Mouse (Mus musculus): ENCODE measurements around the gene Lrriq1. TPM values are rescaled to one million over a fixed set of nuclear protein-coding genes. Genes with fewer than 3 reads are reported as not detected.
A peak's percentile ranks its signal among the peaks of the same experiment; 100 is the strongest.

Lrriq1 gene
- total and polyA plus RNA-seq, 3 experiments: 0.12 TPM; not detected in 2

DNA sequence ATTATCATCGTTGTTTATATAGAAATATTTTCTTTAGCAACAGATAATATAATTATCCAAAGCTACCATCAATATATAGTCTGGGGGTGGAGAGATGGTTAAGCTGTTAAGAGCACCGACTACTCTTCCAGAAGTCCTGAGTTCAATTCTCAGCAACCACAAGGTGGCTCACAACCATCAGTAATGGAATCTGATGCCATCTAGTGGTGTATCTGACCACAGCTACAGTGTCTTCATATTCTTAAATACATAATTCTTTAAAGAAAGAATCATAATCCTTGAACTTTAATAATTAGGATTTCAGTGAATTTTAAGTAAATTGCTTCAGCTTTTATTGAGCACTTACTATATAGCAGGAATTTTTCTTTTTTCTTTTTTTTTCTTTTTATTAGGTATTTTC is 128.0 kb downstream of the Lrriq1 start:
- Histone ChIP-seq H3K36me3 (ENCODE audit: control insufficient read depth, insufficient read depth, low read length) (no peaks in the 10 kb centered on the region), H3K27ac (no peak overlapping the region), H3K9ac (ENCODE audit: low read depth, low read length) (no peak overlapping the region), H3K4me3 (no peak overlapping the region), H3K27me3 (ENCODE audit: control insufficient read depth, insufficient read depth, low read length) (no peaks in the 10 kb centered on the region), H3K79me2 (replicated peaks; ENCODE audit: control insufficient read depth, insufficient read depth, low read length) (no peaks in the 10 kb centered on the region), H3K4me1 (ENCODE audit: control insufficient read depth, insufficient read depth, low read length) (no peaks in the 10 kb centered on the region)
- TF ChIP-seq EP300 (IDR thresholded peaks at IDR 0.05; ENCODE audit: insufficient read depth, low read depth, low read length): no peak
- no peak for TF ChIP-seq POLR2A (IDR thresholded peaks at IDR 0.05; ENCODE audit: insufficient read depth, low read depth, low read length)
- peak; percentile 18 for TF ChIP-seq CTCF (IDR thresholded peaks at IDR 0.05)
- 80% methylated on average over 2 of the region's 2 CpGs for WGBS
- intact Hi-C loops (cut with DNase I): no loop called here
- no peak for DNase-seq

DNA sequence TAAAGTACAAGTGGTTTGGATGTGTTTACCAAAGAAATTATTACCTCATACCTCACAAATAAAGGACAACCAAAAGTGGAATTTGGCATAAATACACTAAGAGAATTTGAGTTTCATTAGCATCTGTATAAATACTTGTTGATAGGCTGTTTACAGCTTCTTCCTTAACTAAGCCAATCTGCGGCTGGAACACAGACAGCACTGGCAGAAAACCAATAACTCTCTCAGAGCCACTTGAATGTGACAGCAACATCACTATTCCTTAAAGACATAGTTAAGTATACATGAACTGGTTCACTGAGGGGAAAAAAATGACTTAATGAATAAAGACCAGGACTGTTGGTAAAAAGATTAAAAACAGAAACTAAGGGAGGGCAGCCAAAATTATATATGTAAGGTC is 150.0 kb downstream of the Lrriq1 start:
- no peaks in the 10 kb centered on the region for H3K27me3 ChIP-seq (ENCODE audit: control insufficient read depth, insufficient read depth, low read length)
- H3K36me3 ChIP-seq (ENCODE audit: control insufficient read depth, insufficient read depth, low read length): no peaks in the 10 kb centered on the region
- no peak for DNase-seq
- intact Hi-C loops (cut with DNase I): no loop called here
- H3K27ac ChIP-seq: no peak overlapping the region
- TF ChIP-seq EP300 (IDR thresholded peaks at IDR 0.05; ENCODE audit: insufficient read depth, low read depth, low read length) (no peak), POLR2A (IDR thresholded peaks at IDR 0.05; ENCODE audit: insufficient read depth, low read depth, low read length) (no peak)
- H3K9ac ChIP-seq (ENCODE audit: low read depth, low read length): no peak overlapping the region
- 33% methylated on average over 1 of the region's 1 CpGs for WGBS
- no peaks in the 10 kb centered on the region for H3K79me2 ChIP-seq (replicated peaks; ENCODE audit: control insufficient read depth, insufficient read depth, low read length)
- H3K4me1 ChIP-seq (ENCODE audit: control insufficient read depth, insufficient read depth, low read length): no peaks in the 10 kb centered on the region
- no peak overlapping the region for H3K4me3 ChIP-seq

DNA sequence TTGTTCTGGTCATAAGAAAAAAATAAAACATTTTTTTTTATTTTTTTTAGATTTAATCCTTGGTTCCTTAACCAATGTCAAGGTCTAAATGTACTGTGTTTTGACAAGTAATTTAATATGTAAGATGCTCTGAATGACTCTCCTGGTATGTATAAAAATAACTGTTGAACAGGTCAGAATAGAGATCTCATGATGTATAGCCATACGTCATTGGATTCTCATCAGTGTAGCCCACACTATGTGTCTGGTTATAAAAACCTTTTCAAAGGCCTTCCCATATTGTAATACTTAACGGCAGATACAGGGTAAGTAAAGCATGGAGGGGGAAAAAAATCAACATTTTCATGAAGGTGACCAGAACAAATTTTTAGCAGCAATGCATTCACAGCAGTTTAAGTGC is 186.5 kb downstream of the Lrriq1 start:
- Histone ChIP-seq H3K79me2 (replicated peaks; ENCODE audit: control insufficient read depth, insufficient read depth, low read length) (no peaks in the 10 kb centered on the region), H3K36me3 (ENCODE audit: control insufficient read depth, insufficient read depth, low read length) (no peaks in the 10 kb centered on the region)
- 83% methylated on average over 2 of the region's 2 CpGs for WGBS

DNA sequence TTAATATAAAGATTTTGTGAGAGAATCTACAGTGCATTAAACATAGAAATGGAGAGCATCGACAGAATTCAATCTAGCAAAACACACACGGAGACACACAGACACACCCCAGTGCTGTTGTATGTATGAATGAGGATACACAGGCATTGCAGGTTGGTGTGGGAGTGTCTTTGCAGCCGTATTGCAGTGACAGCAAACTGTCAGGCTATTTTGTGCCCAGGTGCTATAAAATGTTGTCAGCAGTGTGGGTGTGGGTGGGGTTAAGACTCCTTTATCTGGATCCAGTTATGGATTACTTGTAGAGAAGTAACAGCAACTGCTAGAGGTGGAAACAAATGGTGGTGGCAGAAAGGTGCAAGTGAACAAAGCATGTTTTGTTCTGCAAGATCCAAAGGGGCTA is 189.5 kb downstream of the Lrriq1 start:
- Histone ChIP-seq H3K4me1 (ENCODE audit: control insufficient read depth, insufficient read depth, low read length) (no peaks in the 10 kb centered on the region), H3K36me3 (ENCODE audit: control insufficient read depth, insufficient read depth, low read length) (no peaks in the 10 kb centered on the region), H3K27me3 (ENCODE audit: control insufficient read depth, insufficient read depth, low read length) (no peaks in the 10 kb centered on the region), H3K9ac (ENCODE audit: low read depth, low read length) (no peak overlapping the region), H3K79me2 (replicated peaks; ENCODE audit: control insufficient read depth, insufficient read depth, low read length) (no peaks in the 10 kb centered on the region), H3K27ac (no peak overlapping the region), H3K4me3 (no peak overlapping the region)
- intact Hi-C loops (cut with DNase I): no loop called here
- no peak for TF ChIP-seq EP300 (IDR thresholded peaks at IDR 0.05; ENCODE audit: insufficient read depth, low read depth, low read length)
- TF ChIP-seq POLR2A (IDR thresholded peaks at IDR 0.05; ENCODE audit: insufficient read depth, low read depth, low read length): no peak
- 57% methylated on average over 3 of the region's 3 CpGs for WGBS
- DNase-seq: no peak

More for the DNA sequence above, 186.5 kb downstream of the Lrriq1 start:
- H3K4me1 ChIP-seq (ENCODE audit: control insufficient read depth, insufficient read depth, low read length): no peaks in the 10 kb centered on the region
- H3K27ac ChIP-seq: no peak overlapping the region
- intact Hi-C loops (cut with DNase I): no loop called here
- DNase-seq: no peak
- TF ChIP-seq CTCF (IDR thresholded peaks at IDR 0.05) (no peak), POLR2A (IDR thresholded peaks at IDR 0.05; ENCODE audit: insufficient read depth, low read depth, low read length) (no peak), EP300 (IDR thresholded peaks at IDR 0.05; ENCODE audit: insufficient read depth, low read depth, low read length) (no peak)
- no peak overlapping the region for H3K4me3 ChIP-seq
- H3K27me3 ChIP-seq (ENCODE audit: control insufficient read depth, insufficient read depth, low read length): no peaks in the 10 kb centered on the region
- H3K9ac ChIP-seq (ENCODE audit: low read depth, low read length): no peak overlapping the region

DNA sequence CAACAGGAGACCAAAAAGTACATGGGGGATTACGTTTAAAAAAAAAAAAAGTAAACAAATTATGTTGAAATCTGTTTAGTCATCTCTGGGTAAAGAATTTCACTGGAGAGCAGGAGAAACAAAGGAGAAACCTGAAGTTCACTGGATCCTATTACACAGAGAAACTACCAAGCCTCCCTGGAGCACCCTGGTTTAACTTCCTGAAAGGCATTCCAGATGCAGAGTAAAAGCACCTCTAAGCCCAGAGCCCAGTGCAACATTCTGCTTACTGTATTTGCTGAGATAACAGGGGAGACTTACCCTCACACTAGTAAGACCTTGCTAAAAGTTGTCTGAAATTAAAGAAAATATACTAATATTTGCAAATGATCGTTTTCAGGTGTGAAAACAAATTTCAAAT is 191.1 kb downstream of the Lrriq1 start:
- Histone ChIP-seq H3K27ac (no peak overlapping the region), H3K79me2 (replicated peaks; ENCODE audit: control insufficient read depth, insufficient read depth, low read length) (no peaks in the 10 kb centered on the region), H3K27me3 (ENCODE audit: control insufficient read depth, insufficient read depth, low read length) (no peaks in the 10 kb centered on the region), H3K4me3 (no peak overlapping the region), H3K9ac (ENCODE audit: low read depth, low read length) (no peak overlapping the region), H3K4me1 (ENCODE audit: control insufficient read depth, insufficient read depth, low read length) (no peaks in the 10 kb centered on the region), H3K36me3 (ENCODE audit: control insufficient read depth, insufficient read depth, low read length) (no peaks in the 10 kb centered on the region)
- no peak for TF ChIP-seq CTCF (IDR thresholded peaks at IDR 0.05)
- no peak for DNase-seq
- intact Hi-C loops (cut with DNase I): no loop called here
- WGBS: 39% methylated on average over 2 of the region's 2 CpGs

DNA sequence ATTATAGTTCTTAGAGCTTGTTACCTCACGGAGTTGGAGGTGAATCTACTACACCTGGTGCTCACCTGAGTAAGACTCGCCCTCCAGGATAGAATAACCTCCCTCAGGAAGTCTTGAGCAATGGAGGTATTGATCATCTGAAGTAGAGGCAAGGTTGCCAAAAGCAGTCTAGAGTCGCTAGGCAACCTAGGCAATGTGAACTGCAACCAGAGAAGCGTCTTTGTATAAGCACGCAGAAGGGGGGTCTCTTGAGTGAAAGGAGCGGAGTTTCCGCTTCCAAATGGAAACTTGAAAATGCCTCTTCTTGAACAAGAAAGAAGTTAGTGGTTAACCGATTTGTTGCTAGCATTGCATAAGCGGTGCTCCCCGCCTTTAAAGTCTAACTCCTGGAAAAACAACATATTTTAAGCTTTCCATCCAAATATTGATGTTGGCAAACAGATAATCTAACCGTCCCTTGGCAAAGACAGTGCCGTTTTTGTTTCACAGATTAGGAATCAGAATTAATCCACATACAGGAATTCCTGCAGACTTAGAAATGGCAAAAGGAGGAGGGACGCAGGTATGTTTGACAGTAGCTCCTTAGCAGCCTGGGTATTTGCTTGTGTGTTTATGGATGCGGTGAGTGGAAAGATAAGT is 201.0 kb downstream of the Lrriq1 start:
- Histone ChIP-seq H3K27me3 (ENCODE audit: control insufficient read depth, insufficient read depth, low read length) (peaks cover 7% of the 10 kb centered on the region), H3K79me2 (replicated peaks; ENCODE audit: control insufficient read depth, insufficient read depth, low read length) (no peaks in the 10 kb centered on the region), H3K36me3 (ENCODE audit: control insufficient read depth, insufficient read depth, low read length) (no peaks in the 10 kb centered on the region), H3K4me1 (ENCODE audit: control insufficient read depth, insufficient read depth, low read length) (no peaks in the 10 kb centered on the region), H3K4me3 (no peak overlapping the region), H3K9ac (ENCODE audit: low read depth, low read length) (no peak overlapping the region), H3K27ac (no peak overlapping the region)
- 6% methylated on average over 14 of the region's 14 CpGs for WGBS
- intact Hi-C loops (cut with DNase I): no loop called here
- DNase-seq: no peak
- no peak for TF ChIP-seq CTCF (IDR thresholded peaks at IDR 0.05)
- no peak for TF ChIP-seq EP300 (IDR thresholded peaks at IDR 0.05; ENCODE audit: insufficient read depth, low read depth, low read length)
- no peak for TF ChIP-seq POLR2A (IDR thresholded peaks at IDR 0.05; ENCODE audit: insufficient read depth, low read depth, low read length)

All from heart, adult 2 months (tissue).